Mouse (Mus musculus) heart, embryonic 13.5 days (tissue): Measurements from ENCODE around the gene Hdac11. TPM values are rescaled to one million over a fixed set of nuclear protein-coding genes. Genes with fewer than 3 reads are reported as not detected.

Experiments
- ATAC-seq: fragments of 200-750 bp; cut with Nextera tagmentation; 2 replicates; pipeline ENCODE4 v1.8.0; 2017; ENCODE audit warnings: moderate TSS enrichment; ENCODE audit not compliant: insufficient number of reproducible peaks, low FRiP score, low TSS enrichment; ENCODE audit errors: extremely low read depth
- H3K27ac ChIP-seq: fragments of 300-500 bp; sonication (generic); replicated peaks from 2 replicates; pipeline ENCODE4 v1.5.1; 2015; ENCODE audit warnings: moderate library complexity, mild to moderate bottlenecking, inconsistent platforms
- H3K27me3 ChIP-seq: fragments of 300-500 bp; sonication (generic); replicated peaks from 2 replicates; pipeline ENCODE4 v1.6.1; 2015; ENCODE audit warnings: mild to moderate bottlenecking, inconsistent platforms
- H3K36me3 ChIP-seq: fragments of 300-500 bp; sonication (generic); 2 replicates; pipeline ENCODE4 v1.6.1; 2015; ENCODE audit warnings: mild to moderate bottlenecking, inconsistent platforms
- H3K4me1 ChIP-seq: fragments of 300-500 bp; sonication (generic); 2 replicates; pipeline ENCODE4 v1.6.1; 2015; ENCODE audit warnings: inconsistent platforms
- H3K4me2 ChIP-seq: fragments of 300-500 bp; sonication (generic); 2 replicates; pipeline ENCODE4 v1.6.1; 2015; ENCODE audit warnings: inconsistent platforms, mild to moderate bottlenecking, moderate library complexity
- H3K4me3 ChIP-seq: fragments of 300-500 bp; sonication (generic); 2 replicates; pipeline ENCODE4 v1.5.1; 2015; ENCODE audit warnings: moderate library complexity, mild to moderate bottlenecking, inconsistent platforms
- H3K9ac ChIP-seq: fragments of 300-500 bp; sonication (generic); 2 replicates; pipeline ENCODE4 v1.6.1; 2015; ENCODE audit warnings: inconsistent platforms, mild to moderate bottlenecking, moderate library complexity
- H3K9me3 ChIP-seq: fragments of 300-500 bp; sonication (generic); 2 replicates; pipeline ENCODE4 v1.6.1; 2016; ENCODE audit warnings: inconsistent platforms
- WGBS: fragments of 180-500 bp; shearing (Covaris S2); methylation state at CpG from one replicate; pipeline ENCODE4 v1.1.7; 2015; ENCODE audit warnings: mixed read lengths; 5-methylcytosine and 5-hydroxymethylcytosine counted together
- polyA plus RNA-seq: library from polyadenylated mRNA; unstranded; fragments of >200 nt; fragmentation: Nextera tagmentation; extraction: Ambion mirVana; gene quantifications from 2 replicates; pipeline ENCODE4 v1.2.1, GENCODE M21; 2015

Hdac11 gene
- polyA plus RNA-seq = 8.2 and 9.6 TPM in 2 replicates

GRCm38 (mm10) chr6:91156554-91157236 lies at the start of gene Hdac11:
TSS of gene Hdac11 (plus strand) at chr6:91156665.
- Histone ChIP-seq H3K9me3 (no peaks in the 10 kb centered on the region), H3K4me2 (peak within 1 kb of the TSS; percentile 88), H3K27ac (peak within 1 kb of the TSS; percentile 72), H3K36me3 (no peaks in the 10 kb centered on the region), H3K4me1 (peaks cover 73% of the 10 kb centered on the region), H3K27me3 (peaks cover 25% of the 10 kb centered on the region), H3K9ac (peak within 1 kb of the TSS; percentile 88), H3K4me3 (peak within 1 kb of the TSS; percentile 76)
- WGBS = under 1% methylated on average over 42 of the region's 42 CpGs
- ATAC-seq = peak; percentile 95

GRCm38 (mm10) chr6:91108301-91108916 lies 48.1 kb upstream of the Hdac11 start:
- no peaks in the 10 kb centered on the region for H3K36me3 ChIP-seq
- H3K9ac ChIP-seq = no peak overlapping the region
- no peak overlapping the region for H3K27ac ChIP-seq
- H3K9me3 ChIP-seq = no peaks in the 10 kb centered on the region
- no peaks in the 10 kb centered on the region for H3K27me3 ChIP-seq
- WGBS = 87% methylated on average over 3 of the region's 3 CpGs
- no peak overlapping the region for H3K4me2 ChIP-seq
- ATAC-seq = no peak
- H3K4me3 ChIP-seq = no peak overlapping the region
- peaks cover 18% of the 10 kb centered on the region for H3K4me1 ChIP-seq

GRCm38 (mm10) chr6:91108917-91109450 lies 47.5 kb upstream of the Hdac11 start:
- no peak overlapping the region for H3K4me2 ChIP-seq
- no peaks in the 10 kb centered on the region for H3K27me3 ChIP-seq
- peaks cover 16% of the 10 kb centered on the region for H3K4me1 ChIP-seq
- no peak for ATAC-seq
- no peak overlapping the region for H3K27ac ChIP-seq
- no peak overlapping the region for H3K9ac ChIP-seq
- no peaks in the 10 kb centered on the region for H3K36me3 ChIP-seq
- H3K4me3 ChIP-seq = no peak overlapping the region
- WGBS = 81% methylated on average over 2 of the region's 2 CpGs
- H3K9me3 ChIP-seq = no peaks in the 10 kb centered on the region

- no peaks in the 10 kb centered on the region for H3K9me3 ChIP-seq
- no peaks in the 10 kb centered on the region for H3K36me3 ChIP-seq
- no peak overlapping the region for H3K4me3 ChIP-seq
- peaks cover 14% of the 10 kb centered on the region for H3K4me1 ChIP-seq
- no peak overlapping the region for H3K9ac ChIP-seq
- H3K27me3 ChIP-seq = 0 out of 2 replicates have a peak, but pooled peaks cover 2% of the 10 kb centered on the region
- H3K27ac ChIP-seq = no peak overlapping the region
- ATAC-seq = no peak
- no peak overlapping the region for H3K4me2 ChIP-seq
Measured at GRCm38 (mm10) chr6:91109489-91109888, 47.0 kb upstream of the Hdac11 start.

- 0 out of 2 replicates have a peak, but pooled peaks cover 6% of the 10 kb centered on the region for H3K27me3 ChIP-seq
- no peaks in the 10 kb centered on the region for H3K9me3 ChIP-seq
- 70% methylated on average over 13 of the region's 13 CpGs for WGBS
- ATAC-seq = no peak
- H3K27ac ChIP-seq = no peak overlapping the region
- H3K9ac ChIP-seq = no peak overlapping the region
- no peak overlapping the region for H3K4me2 ChIP-seq
- H3K4me1 ChIP-seq = peaks cover 14% of the 10 kb centered on the region
- H3K36me3 ChIP-seq = no peaks in the 10 kb centered on the region
- H3K4me3 ChIP-seq = no peak overlapping the region
Measured at GRCm38 (mm10) chr6:91110323-91111020, 46.0 kb upstream of the Hdac11 start.

- H3K4me2 ChIP-seq = no peak overlapping the region
- 75% methylated on average over 10 of the region's 10 CpGs for WGBS
Measured at GRCm38 (mm10) chr6:91111141-91111953, 45.1 kb upstream of the Hdac11 start.

GRCm38 (mm10) chr6:91111954-91112252 lies 44.6 kb upstream of the Hdac11 start:
- WGBS = 91% methylated on average over 3 of the region's 3 CpGs
- ATAC-seq = no peak
- no peak overlapping the region for H3K4me3 ChIP-seq
- no peak overlapping the region for H3K4me2 ChIP-seq
- no peaks in the 10 kb centered on the region for H3K9me3 ChIP-seq
- H3K9ac ChIP-seq = no peak overlapping the region
- H3K36me3 ChIP-seq = no peaks in the 10 kb centered on the region
- peaks cover 21% of the 10 kb centered on the region for H3K4me1 ChIP-seq
- H3K27me3 ChIP-seq = 0 out of 2 replicates have a peak, but pooled peaks cover 10% of the 10 kb centered on the region
- no peak overlapping the region for H3K27ac ChIP-seq

More at GRCm38 (mm10) chr6:91111141-91111953, 45.1 kb upstream of the Hdac11 start:
- no peak for ATAC-seq
- Histone ChIP-seq H3K4me1 (peaks cover 20% of the 10 kb centered on the region), H3K9ac (no peak overlapping the region), H3K27me3 (0 out of 2 replicates have a peak, but pooled peaks cover 10% of the 10 kb centered on the region), H3K4me3 (no peak overlapping the region), H3K27ac (no peak overlapping the region), H3K9me3 (no peaks in the 10 kb centered on the region), H3K36me3 (no peaks in the 10 kb centered on the region)

- ATAC-seq = no peak
- Histone ChIP-seq H3K4me1 (peaks cover 32% of the 10 kb centered on the region), H3K4me3 (no peak overlapping the region), H3K9ac (0 out of 2 replicates have a peak overlapping the region, but pooled peaks have one; percentile 42), H3K27ac (no peak overlapping the region), H3K36me3 (no peaks in the 10 kb centered on the region), H3K9me3 (no peaks in the 10 kb centered on the region), H3K27me3 (peaks cover 25% of the 10 kb centered on the region), H3K4me2 (peak overlapping the region; percentile 99)
- 52% methylated on average over 2 of the region's 2 CpGs for WGBS
Measured at GRCm38 (mm10) chr6:91114716-91115115, 41.7 kb upstream of the Hdac11 start.

GRCm38 (mm10) chr6:91115158-91115557 lies 41.3 kb upstream of the Hdac11 start:
- no peak overlapping the region for H3K27ac ChIP-seq
- peaks cover 25% of the 10 kb centered on the region for H3K27me3 ChIP-seq
- H3K9ac ChIP-seq = no peak overlapping the region
- H3K4me2 ChIP-seq = peak overlapping the region; percentile 99
- H3K36me3 ChIP-seq = no peaks in the 10 kb centered on the region
- peaks cover 32% of the 10 kb centered on the region for H3K4me1 ChIP-seq
- ATAC-seq = no peak
- no peak overlapping the region for H3K4me3 ChIP-seq
- 71% methylated on average over 1 of the region's 1 CpGs for WGBS
- H3K9me3 ChIP-seq = no peaks in the 10 kb centered on the region

GRCm38 (mm10) chr6:91115863-91116243 lies 40.6 kb upstream of the Hdac11 start:
- Histone ChIP-seq H3K9me3 (no peaks in the 10 kb centered on the region), H3K27ac (no peak overlapping the region)

More at GRCm38 (mm10) chr6:91115863-91116243, 40.6 kb upstream of the Hdac11 start:
- Histone ChIP-seq H3K4me1 (peaks cover 32% of the 10 kb centered on the region), H3K4me3 (peak overlapping the region; percentile 80), H3K4me2 (peak overlapping the region; percentile 99), H3K27me3 (peaks cover 25% of the 10 kb centered on the region), H3K9ac (peak overlapping the region; percentile 89), H3K36me3 (no peaks in the 10 kb centered on the region)
- no peak for ATAC-seq
- 27% methylated on average over 4 of the region's 4 CpGs for WGBS
